Mouse (Mus musculus) brain, adult 2 months (tissue): Measurements from ENCODE around the gene Tbc1d24.

Source experiments
- DNase-seq: peaks from one replicate; pipeline ENCODE4 v3.0.0; 2011; ENCODE audit warnings: low read depth, low spot score

Gene Tbc1d24

GRCm38 (mm10) chr17:24173423-24173822 is 31.9 kb downstream of the Tbc1d24 start:
- peak; percentile 88 for DNase-seq

GRCm38 (mm10) chr17:24171738-24172137 is 33.6 kb downstream of the Tbc1d24 start:
- DNase-seq = no peak

DNA sequence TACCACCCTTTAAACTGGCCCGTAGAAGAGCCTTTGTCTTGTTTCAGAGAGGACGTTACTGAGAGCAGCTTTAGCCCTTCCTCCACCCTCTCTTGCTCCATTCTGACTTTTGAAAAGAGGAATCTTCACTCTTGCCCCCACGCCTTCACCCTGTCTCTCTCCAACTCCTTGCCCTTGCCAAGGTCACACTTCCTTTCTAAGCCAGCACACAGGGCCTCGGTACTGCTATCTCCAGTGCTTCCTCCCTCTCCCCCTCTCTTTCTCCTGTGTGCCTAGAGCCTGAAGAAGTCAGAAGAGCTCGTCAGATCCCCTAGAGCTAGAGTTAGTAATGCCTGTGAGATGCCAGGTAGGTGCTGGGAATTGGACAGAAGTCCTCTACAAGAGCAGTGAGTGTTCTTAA is 34.6 kb downstream of the Tbc1d24 start:
- no peak for DNase-seq

DNA sequence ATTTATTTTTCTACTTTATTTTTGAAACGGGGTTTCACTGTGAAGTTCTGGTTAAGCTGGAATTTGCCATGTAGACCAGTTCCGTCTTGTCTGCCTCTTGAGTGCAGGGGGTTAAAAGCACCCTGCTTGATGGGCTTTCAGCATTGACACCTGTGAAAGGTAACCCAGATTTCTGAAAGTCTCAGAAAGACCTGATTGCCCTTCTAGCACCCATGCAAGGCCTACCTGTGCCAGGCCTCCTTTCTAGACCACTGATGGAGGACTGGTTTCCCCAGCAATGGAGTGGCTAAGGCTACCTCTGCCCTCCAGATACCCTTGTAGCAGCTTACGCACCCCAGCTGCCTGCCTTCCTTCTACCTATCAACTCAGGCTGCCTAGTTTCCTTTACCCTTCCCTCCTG is 35.2 kb downstream of the Tbc1d24 start:
- DNase-seq = no peak

DNA sequence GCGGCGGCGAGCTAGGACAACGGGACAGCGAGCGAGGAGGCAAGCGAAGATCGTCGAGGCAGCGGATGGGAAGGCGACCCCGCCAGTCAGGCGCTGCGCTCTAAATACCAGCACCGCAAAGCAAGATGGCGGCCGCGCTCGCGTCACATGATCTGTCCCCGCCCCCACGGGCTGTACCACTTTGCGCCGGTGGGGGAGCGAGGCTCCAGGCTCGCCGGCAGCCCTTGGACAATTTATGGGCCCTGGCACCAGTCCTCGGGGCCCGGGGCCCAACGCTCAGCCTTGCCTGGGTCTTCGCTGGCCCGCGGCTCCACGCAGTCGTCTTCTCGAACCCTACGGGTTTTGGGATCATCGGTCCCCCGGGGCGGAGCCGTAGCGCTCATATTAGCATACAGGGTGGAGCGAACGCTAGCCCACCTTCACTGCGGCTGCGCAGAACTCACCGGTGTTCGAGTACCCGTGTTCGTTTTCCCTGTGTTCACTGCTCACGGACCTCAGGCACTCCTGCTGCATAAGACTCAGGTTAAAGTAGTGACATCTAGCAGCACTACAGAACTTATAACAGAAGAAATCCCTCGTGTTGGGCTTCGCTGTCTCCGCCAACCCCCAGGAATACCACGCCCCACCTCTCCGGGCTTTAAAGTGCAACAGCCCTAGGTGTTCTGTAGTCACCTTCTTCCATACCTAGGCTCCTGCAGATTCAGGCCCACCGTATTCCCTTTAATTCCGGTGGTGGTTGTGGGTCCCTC is 35.9 kb downstream of the Tbc1d24 start, which contains the start of gene Atp6v0c:
Gene Atp6v0c, minus strand, starts transcription at position 386 of the 749 bp plus-strand sequence.
- peak; percentile 98 for DNase-seq

- peak; percentile 85 for DNase-seq
Measured at GRCm38 (mm10) chr17:24168590-24169277, 36.6 kb downstream of the Tbc1d24 start.

DNA sequence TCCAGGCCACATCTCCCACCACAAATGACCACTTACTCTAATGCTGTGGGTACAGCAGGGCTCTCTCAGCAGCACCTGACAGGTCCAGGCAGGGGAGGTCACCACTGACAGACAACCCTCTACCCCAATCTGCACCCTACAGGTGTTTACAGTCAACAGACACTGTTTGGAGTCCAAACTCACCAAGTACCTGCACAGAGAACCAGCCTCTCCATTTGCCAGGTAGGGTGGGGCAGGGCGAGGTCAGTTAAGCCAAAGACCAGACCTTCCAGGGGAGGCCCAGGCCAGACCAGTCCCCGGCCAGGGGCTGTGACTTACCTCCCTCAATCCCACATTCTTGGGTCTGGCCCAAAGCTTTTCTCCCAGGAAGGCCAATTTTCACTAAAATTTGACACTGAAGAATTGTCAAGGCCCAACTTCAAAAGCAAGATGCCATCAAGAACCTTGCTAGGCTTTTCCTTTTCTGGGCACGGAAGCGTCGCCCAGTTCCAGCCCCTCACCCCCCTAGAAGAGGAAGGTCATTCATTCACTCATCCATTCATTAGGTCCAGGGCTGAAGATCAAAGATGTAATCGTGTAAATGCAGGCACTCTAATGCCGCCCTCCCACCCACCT is 37.4 kb downstream of the Tbc1d24 start:
- DNase-seq = no peak

DNA sequence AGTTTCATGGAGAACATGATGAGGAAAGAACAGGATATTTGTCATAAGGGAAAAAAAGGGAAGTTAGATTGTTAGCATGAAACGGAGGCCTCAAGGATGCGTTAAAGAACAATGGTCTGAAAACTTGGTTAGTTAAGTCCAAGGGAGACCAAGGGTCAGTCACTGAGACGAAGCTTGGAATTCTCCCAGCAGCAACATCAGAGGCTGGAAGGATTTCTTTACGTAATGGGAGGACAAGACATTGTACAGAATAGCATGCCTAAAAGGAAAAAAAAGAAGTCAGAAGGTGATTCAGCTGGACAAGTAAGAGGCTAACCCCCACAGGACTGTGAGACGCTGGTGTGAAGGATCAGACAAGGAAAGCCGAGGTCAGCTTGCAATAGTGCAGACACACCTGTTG is 38.2 kb downstream of the Tbc1d24 start:
- DNase-seq = no peak

- peak; percentile 29 for DNase-seq
Measured at GRCm38 (mm10) chr17:24164566-24165259, 40.6 kb downstream of the Tbc1d24 start.

- DNase-seq = peak; percentile 98
Measured at GRCm38 (mm10) chr17:24163176-24163962, 42.0 kb downstream of the Tbc1d24 start, which contains the start of gene Amdhd2. Gene Amdhd2, minus strand, starts transcription at chr17:24163766.

DNA sequence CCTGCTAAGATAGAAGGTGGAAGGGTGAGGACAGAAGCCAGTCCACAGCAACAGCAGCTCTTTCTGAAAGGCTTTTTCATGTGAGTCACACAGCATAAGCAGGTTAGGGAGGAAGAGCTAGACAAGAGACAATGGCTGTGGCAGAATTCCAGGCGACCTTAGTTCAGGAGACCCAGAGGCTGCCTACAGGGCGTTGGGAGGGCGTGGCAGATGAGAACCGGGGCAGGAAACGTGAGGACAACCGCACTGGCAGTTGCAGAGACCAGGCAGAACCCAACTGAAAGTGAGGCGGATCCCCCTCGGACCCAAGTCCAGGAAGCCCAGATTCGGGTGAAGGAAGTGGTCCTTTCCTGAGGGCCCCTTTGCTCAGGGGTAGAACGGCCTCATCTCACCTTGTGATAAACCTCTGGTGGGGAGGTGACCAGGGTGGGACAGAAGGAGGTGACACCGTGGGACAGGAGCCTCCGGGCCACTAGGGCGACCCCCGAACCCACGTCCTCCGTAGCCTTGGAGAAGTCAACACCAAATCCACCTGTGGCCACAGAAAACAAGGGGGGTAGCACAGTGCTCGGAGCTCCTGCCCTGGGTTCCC is 42.7 kb downstream of the Tbc1d24 start:
- peak; percentile 39 for DNase-seq

- no peak for DNase-seq
Measured at GRCm38 (mm10) chr17:24161466-24161865, 43.9 kb downstream of the Tbc1d24 start.

DNA sequence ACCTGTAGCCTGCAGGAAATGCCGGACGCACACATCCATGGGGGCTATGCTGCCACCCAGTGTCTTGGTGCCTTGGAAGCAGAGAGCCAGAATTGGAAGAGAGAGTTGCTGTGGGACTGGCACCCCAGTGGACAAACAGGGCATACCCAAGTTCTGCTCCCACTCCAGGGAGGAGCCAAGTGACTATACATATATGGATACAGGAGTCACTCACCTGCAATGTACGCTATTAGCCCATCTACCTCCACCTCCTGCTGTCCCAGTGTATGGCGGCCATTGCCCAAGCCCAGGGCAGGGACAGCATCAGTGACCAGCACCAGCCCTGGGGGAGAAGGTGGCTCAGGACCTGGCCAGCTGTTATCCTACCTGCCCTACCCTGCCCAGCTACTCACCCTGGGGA is 47.8 kb downstream of the Tbc1d24 start:
- no peak for DNase-seq

DNA sequence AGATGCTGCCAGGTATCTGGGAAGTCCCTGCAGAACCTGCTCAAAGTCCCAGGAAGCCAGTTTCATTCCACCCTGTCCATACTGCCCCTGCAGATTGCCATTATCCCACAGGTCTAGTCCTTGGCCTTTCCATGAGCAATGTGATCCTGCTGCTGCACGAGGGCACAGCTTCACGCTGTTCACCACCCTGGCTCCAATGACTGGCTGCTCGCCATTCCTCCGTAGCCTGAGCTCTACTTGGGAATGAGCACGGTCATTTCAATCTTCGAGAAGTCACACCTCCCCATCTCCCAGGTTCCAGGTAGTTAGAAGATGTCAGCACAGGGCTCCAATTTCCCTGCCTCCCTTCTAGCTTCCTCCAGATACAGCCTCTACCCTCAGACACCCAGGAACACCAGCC is 48.2 kb downstream of the Tbc1d24 start:
- no peak for DNase-seq

GRCm38 (mm10) chr17:24156394-24156793 is 49.0 kb downstream of the Tbc1d24 start:
- no peak for DNase-seq

DNA sequence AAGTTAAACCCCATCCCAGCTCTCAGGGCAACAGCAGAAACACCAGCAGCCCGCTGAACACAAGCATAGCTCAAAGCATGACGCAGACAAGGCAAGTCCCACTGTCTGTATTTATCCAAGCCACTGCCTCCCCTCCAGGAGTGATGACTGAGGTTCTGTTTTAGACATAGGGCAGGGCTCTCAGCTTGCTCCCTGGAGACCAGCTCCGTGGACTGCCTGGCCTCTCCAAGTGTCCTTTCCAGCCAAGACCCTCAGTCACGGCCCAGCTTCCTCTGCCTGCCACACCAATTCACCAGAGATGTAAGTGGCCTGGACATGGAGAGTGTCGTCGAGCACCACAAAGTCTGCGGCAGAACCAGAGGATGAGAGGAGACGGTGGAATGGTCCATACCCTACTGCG is 49.6 kb downstream of the Tbc1d24 start:
- DNase-seq = no peak

DNA sequence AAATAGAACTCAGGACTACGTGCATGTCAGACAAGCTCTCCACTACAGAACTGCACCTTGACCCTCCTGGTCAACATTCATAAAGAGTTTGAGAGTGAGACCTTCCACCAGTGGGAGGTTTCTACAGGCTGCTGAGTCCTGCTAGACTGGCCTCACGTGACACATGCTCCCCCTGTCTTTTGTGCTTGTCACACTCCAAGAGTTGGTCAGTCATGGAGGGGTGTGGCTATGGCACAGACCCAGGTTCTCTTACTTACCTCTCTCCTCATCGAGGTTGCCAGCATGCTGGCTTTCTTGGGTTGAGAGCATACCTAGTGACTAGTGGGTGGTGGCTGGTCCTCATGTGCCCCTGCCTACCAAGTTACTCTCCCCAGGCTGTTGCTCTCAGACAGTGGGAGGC is 50.9 kb downstream of the Tbc1d24 start:
- no peak for DNase-seq

- peak; percentile 90 for DNase-seq
Measured at GRCm38 (mm10) chr17:24151890-24152563, 53.3 kb downstream of the Tbc1d24 start.

- DNase-seq = no peak
Measured at GRCm38 (mm10) chr17:24151382-24151781, 54.0 kb downstream of the Tbc1d24 start.

- DNase-seq = no peak
Measured at GRCm38 (mm10) chr17:24150824-24151223, 54.5 kb downstream of the Tbc1d24 start, which contains the start of gene Pdpk1. Gene Pdpk1, minus strand, starts transcription at chr17:24150924.
